Mouse (Mus musculus): Measurements from ENCODE around the gene Chad. TPM values are rescaled to one million over a fixed set of nuclear protein-coding genes. Genes with fewer than 3 reads are reported as not detected.

Gene Chad
- polyA plus RNA-seq, 1 experiment = 0.11 TPM

GRCm38 (mm10) chr11:94539761-94540160 is 25.1 kb upstream of the Chad start:
- 91% methylated on average over 7 of the region's 7 CpGs for WGBS
- DNase-seq (ENCODE audit: low read depth in 1 of 2, low spot score in 2 of 2) = no peak
- Histone ChIP-seq H3K4me1 (ENCODE audit: control insufficient read depth, insufficient read depth, insufficient read length) (no peaks in the 10 kb centered on the region), H3K36me3 (ENCODE audit: control insufficient read depth, insufficient read depth, low read length) (0 out of 2 replicates have a peak, but pooled peaks cover 2% of the 10 kb centered on the region), H3K27me3 (ENCODE audit: control insufficient read depth, insufficient read depth, low read length) (no peaks in the 10 kb centered on the region), H3K4me3 (ENCODE audit: extremely low read depth, insufficient read depth, insufficient read length) (no peak overlapping the region), H3K27ac (ENCODE audit: insufficient read depth, low read length) (no peak overlapping the region)
- TF ChIP-seq CTCF (IDR thresholded peaks at IDR 0.05; ENCODE audit: extremely low read depth, insufficient read depth, insufficient read length, insufficient replicate concordance) (no peak), POLR2A (IDR thresholded peaks at IDR 0.05; ENCODE audit: low read depth, low read length) (no peak)

- Histone ChIP-seq H3K27ac (ENCODE audit: insufficient read depth, low read length) (no peak overlapping the region), H3K27me3 (ENCODE audit: control insufficient read depth, insufficient read depth, low read length) (no peaks in the 10 kb centered on the region), H3K4me3 (ENCODE audit: extremely low read depth, insufficient read depth, insufficient read length) (no peak overlapping the region), H3K4me1 (ENCODE audit: control insufficient read depth, insufficient read depth, insufficient read length) (no peaks in the 10 kb centered on the region), H3K36me3 (ENCODE audit: control insufficient read depth, insufficient read depth, low read length) (0 out of 2 replicates have a peak, but pooled peaks cover 2% of the 10 kb centered on the region)
- TF ChIP-seq POLR2A (IDR thresholded peaks at IDR 0.05; ENCODE audit: low read depth, low read length) (no peak), CTCF (IDR thresholded peaks at IDR 0.05; ENCODE audit: extremely low read depth, insufficient read depth, insufficient read length, insufficient replicate concordance) (no peak)
- no peak for DNase-seq (ENCODE audit: low read depth in 1 of 2, low spot score in 2 of 2)
- 85% methylated on average over 4 of the region's 4 CpGs for WGBS
These were observed 22.4 kb upstream of the Chad start for GRCm38 (mm10) chr11:94542400-94542799.

- no peak for TF ChIP-seq POLR2A (IDR thresholded peaks at IDR 0.05; ENCODE audit: low read depth, low read length)
- no peak for TF ChIP-seq CTCF (IDR thresholded peaks at IDR 0.05; ENCODE audit: extremely low read depth, insufficient read depth, insufficient read length, insufficient replicate concordance)
- H3K27me3 ChIP-seq (ENCODE audit: control insufficient read depth, insufficient read depth, low read length) = no peaks in the 10 kb centered on the region
- no peak for DNase-seq (ENCODE audit: low read depth in 1 of 2, low spot score in 2 of 2)
- no peak overlapping the region for H3K27ac ChIP-seq (ENCODE audit: insufficient read depth, low read length)
- 0 out of 2 replicates have a peak, but pooled peaks cover 2% of the 10 kb centered on the region for H3K36me3 ChIP-seq (ENCODE audit: control insufficient read depth, insufficient read depth, low read length)
- H3K4me3 ChIP-seq (ENCODE audit: extremely low read depth, insufficient read depth, insufficient read length) = no peak overlapping the region
- H3K4me1 ChIP-seq (ENCODE audit: control insufficient read depth, insufficient read depth, insufficient read length) = peaks cover 4% of the 10 kb centered on the region; the same call in 1 of the 2 replicates
- 96% methylated on average over 12 of the region's 12 CpGs for WGBS
These were observed 21.5 kb upstream of the Chad start for GRCm38 (mm10) chr11:94543344-94543743.

GRCm38 (mm10) chr11:94543932-94544331 is 20.9 kb upstream of the Chad start:
- Histone ChIP-seq H3K36me3 (ENCODE audit: control insufficient read depth, insufficient read depth, low read length) (0 out of 2 replicates have a peak, but pooled peaks cover 2% of the 10 kb centered on the region), H3K27me3 (ENCODE audit: control insufficient read depth, insufficient read depth, low read length) (no peaks in the 10 kb centered on the region), H3K4me3 (ENCODE audit: extremely low read depth, insufficient read depth, insufficient read length) (no peak overlapping the region), H3K4me1 (ENCODE audit: control insufficient read depth, insufficient read depth, insufficient read length) (peaks cover 6% of the 10 kb centered on the region; the same call in 1 of the 2 replicates), H3K27ac (ENCODE audit: insufficient read depth, low read length) (no peak overlapping the region)
- 25% methylated on average over 9 of the region's 9 CpGs for WGBS
- TF ChIP-seq POLR2A (IDR thresholded peaks at IDR 0.05; ENCODE audit: low read depth, low read length) (no peak), CTCF (IDR thresholded peaks at IDR 0.05; ENCODE audit: extremely low read depth, insufficient read depth, insufficient read length, insufficient replicate concordance) (peak; percentile 44; the same call in 1 of the 2 replicates)
- DNase-seq (ENCODE audit: low read depth in 1 of 2, low spot score in 2 of 2) = peak; percentile 19 to 66

- Histone ChIP-seq H3K4me1 (ENCODE audit: control insufficient read depth, insufficient read depth, insufficient read length) (peaks cover 6% of the 10 kb centered on the region; the same call in 1 of the 2 replicates), H3K4me3 (ENCODE audit: extremely low read depth, insufficient read depth, insufficient read length) (no peak overlapping the region), H3K36me3 (ENCODE audit: control insufficient read depth, insufficient read depth, low read length) (0 out of 2 replicates have a peak, but pooled peaks cover 2% of the 10 kb centered on the region), H3K27me3 (ENCODE audit: control insufficient read depth, insufficient read depth, low read length) (no peaks in the 10 kb centered on the region), H3K27ac (ENCODE audit: insufficient read depth, low read length) (no peak overlapping the region)
- 88% methylated on average over 18 of the region's 18 CpGs for WGBS
- DNase-seq (ENCODE audit: low read depth in 1 of 2, low spot score in 2 of 2) = no peak
- TF ChIP-seq POLR2A (IDR thresholded peaks at IDR 0.05; ENCODE audit: low read depth, low read length) (no peak), CTCF (IDR thresholded peaks at IDR 0.05; ENCODE audit: extremely low read depth, insufficient read depth, insufficient read length, insufficient replicate concordance) (no peak)
These were observed 20.4 kb upstream of the Chad start for GRCm38 (mm10) chr11:94544422-94544821.

- Histone ChIP-seq H3K4me1 (ENCODE audit: control insufficient read depth, insufficient read depth, insufficient read length) (peaks cover 6% of the 10 kb centered on the region; the same call in 1 of the 2 replicates), H3K27ac (ENCODE audit: insufficient read depth, low read length) (no peak overlapping the region), H3K36me3 (ENCODE audit: control insufficient read depth, insufficient read depth, low read length) (0 out of 2 replicates have a peak, but pooled peaks cover 2% of the 10 kb centered on the region), H3K27me3 (ENCODE audit: control insufficient read depth, insufficient read depth, low read length) (no peaks in the 10 kb centered on the region), H3K4me3 (ENCODE audit: extremely low read depth, insufficient read depth, insufficient read length) (no peak overlapping the region)
- no peak for DNase-seq (ENCODE audit: low read depth in 1 of 2, low spot score in 2 of 2)
- TF ChIP-seq CTCF (IDR thresholded peaks at IDR 0.05; ENCODE audit: extremely low read depth, insufficient read depth, insufficient read length, insufficient replicate concordance) (no peak), POLR2A (IDR thresholded peaks at IDR 0.05; ENCODE audit: low read depth, low read length) (no peak)
- WGBS = 92% methylated on average over 5 of the region's 5 CpGs
These were observed 18.5 kb upstream of the Chad start for GRCm38 (mm10) chr11:94546381-94546780.

- H3K4me1 ChIP-seq (ENCODE audit: control insufficient read depth, insufficient read depth, insufficient read length) = peaks cover 6% of the 10 kb centered on the region; the same call in 1 of the 2 replicates
- no peak for DNase-seq (ENCODE audit: low read depth in 1 of 2, low spot score in 2 of 2)
- H3K4me3 ChIP-seq (ENCODE audit: extremely low read depth, insufficient read depth, insufficient read length) = no peak overlapping the region
- no peak for TF ChIP-seq POLR2A (IDR thresholded peaks at IDR 0.05; ENCODE audit: low read depth, low read length)
- TF ChIP-seq CTCF (IDR thresholded peaks at IDR 0.05; ENCODE audit: extremely low read depth, insufficient read depth, insufficient read length, insufficient replicate concordance) = no peak
- 94% methylated on average over 6 of the region's 6 CpGs for WGBS
- H3K27ac ChIP-seq (ENCODE audit: insufficient read depth, low read length) = no peak overlapping the region
- no peaks in the 10 kb centered on the region for H3K27me3 ChIP-seq (ENCODE audit: control insufficient read depth, insufficient read depth, low read length)
- H3K36me3 ChIP-seq (ENCODE audit: control insufficient read depth, insufficient read depth, low read length) = 0 out of 2 replicates have a peak, but pooled peaks cover 2% of the 10 kb centered on the region
These were observed 17.6 kb upstream of the Chad start for GRCm38 (mm10) chr11:94547271-94547670.

Measured in spleen, adult 2 months (tissue).